Mouse (Mus musculus) thymus, postnatal 10 days (tissue): ENCODE measurements around the gene Syne3.

Experiments used
- DNase-seq, 2 experiments: peaks; one replicate each; pipeline ENCODE4 v3.0.0; 2021; ENCODE audit warnings: low spot score in 2 of 2

Syne3 gene

GRCm38 (mm10) chr12:104896640-104897039 lies 113.0 kb downstream of the Syne3 start:
- no peak for DNase-seq

- no peak for DNase-seq
These were observed 117.4 kb downstream of the Syne3 start for GRCm38 (mm10) chr12:104892245-104892644.

- DNase-seq = no peak
These were observed 119.5 kb downstream of the Syne3 start for GRCm38 (mm10) chr12:104890066-104890465.

- no peak for DNase-seq
These were observed 123.5 kb downstream of the Syne3 start for GRCm38 (mm10) chr12:104886104-104886503.

- DNase-seq = no peak
These were observed 127.1 kb downstream of the Syne3 start for GRCm38 (mm10) chr12:104882533-104882932.

GRCm38 (mm10) chr12:104882061-104882460 lies 127.5 kb downstream of the Syne3 start:
- no peak for DNase-seq

- no peak for DNase-seq
These were observed 128.0 kb downstream of the Syne3 start for GRCm38 (mm10) chr12:104881518-104882060.

- no peak for DNase-seq
These were observed 129.2 kb downstream of the Syne3 start for GRCm38 (mm10) chr12:104880367-104880766.
